Mouse (Mus musculus): ENCODE data around the gene Pde8b.

Pde8b gene

GRCm38 (mm10) chr13:95249511-95250456 is at the start of gene Pde8b:
Gene Pde8b (minus strand): TSS chr13:95250336.
- DNase-seq = peak; percentile 16 to 45

DNA sequence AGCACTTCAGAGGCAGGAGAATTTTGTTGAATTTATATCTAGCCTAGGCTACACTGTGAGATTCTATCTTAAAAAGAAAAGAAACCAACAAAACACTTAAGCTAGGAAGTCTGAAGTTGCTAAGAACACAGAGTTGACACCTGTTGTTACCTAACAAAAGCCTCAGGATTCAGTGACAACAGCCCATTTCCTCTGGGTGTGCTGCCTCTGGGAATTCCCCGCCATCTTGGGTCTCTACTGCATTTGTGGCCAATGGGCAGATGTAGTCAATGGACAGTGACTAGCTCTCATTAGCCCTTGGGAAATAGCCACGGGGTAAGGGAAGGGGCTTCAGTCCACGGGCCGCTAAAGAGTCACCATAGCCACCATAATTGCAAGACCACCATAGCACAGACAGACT is 41.8 kb upstream of the Pde8b start:
- no peak for DNase-seq

DNA sequence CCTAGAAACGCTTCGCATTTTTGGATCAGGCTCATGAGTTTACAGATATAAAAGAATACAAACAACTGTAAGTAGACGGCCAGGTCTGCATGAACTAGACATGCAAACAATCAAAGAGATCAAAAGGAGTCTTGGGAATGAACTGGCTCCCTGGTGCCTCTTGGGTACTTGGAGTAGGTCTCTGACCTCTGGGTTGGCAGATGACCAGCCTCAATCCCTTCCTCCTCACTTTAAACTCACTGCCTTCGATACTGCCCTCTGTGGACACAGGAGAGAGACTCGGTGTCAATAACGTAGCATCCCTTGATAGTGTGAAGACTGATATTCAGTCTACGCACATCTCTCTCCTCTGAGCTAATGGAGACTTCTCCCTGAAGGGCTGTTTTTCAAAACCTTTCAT is 37.9 kb upstream of the Pde8b start:
- DNase-seq = no peak

GRCm38 (mm10) chr13:95286989-95287388 is 36.9 kb upstream of the Pde8b start:
- DNase-seq = peak; percentile 43 to 75

DNA sequence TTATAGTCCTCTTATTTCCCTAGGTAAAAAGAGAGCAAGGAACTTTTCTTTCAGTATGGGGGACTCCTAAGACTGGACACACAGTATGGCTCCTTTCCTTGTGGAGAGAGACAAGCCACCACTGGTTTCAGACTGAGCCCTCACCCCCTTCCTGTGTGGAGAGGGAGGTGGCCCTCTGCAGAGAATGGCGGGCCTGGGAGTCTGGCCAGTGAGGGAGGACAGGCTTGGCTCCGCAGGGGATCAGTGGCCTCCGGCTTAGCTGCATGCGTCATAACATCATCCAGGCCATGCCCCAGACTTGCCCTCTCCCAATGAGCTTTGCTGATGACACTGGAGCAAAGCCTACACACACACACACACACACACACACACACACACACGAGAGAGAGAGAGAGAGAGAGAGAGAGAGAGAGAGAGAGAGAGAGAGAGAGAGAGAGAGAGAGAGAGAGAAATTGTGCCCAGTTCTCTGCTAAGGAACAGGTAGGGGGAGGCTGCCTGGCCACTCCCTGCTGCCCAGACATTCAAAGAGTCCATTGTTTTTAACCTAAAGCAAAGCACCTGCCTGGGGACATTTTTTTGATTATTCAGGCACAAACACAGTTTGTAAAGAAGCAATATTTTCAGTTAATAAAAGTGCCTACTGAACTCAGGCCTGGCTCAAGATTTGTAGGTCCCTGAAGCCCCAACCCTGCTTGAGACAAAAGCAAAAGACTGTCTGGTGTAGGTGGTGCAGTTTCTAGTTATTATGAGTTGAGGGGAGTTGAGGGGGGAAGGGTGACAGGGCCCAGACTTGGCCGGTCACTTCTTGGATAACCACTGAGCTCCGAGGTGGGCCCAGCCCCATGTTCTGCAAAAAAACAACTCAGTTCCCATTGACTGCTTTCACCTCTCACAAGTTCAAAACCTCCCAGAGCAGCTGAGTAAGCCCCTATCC is 31.9 kb upstream of the Pde8b start:
- DNase-seq = peak in 1 of 2 experiments; percentile 25

DNA sequence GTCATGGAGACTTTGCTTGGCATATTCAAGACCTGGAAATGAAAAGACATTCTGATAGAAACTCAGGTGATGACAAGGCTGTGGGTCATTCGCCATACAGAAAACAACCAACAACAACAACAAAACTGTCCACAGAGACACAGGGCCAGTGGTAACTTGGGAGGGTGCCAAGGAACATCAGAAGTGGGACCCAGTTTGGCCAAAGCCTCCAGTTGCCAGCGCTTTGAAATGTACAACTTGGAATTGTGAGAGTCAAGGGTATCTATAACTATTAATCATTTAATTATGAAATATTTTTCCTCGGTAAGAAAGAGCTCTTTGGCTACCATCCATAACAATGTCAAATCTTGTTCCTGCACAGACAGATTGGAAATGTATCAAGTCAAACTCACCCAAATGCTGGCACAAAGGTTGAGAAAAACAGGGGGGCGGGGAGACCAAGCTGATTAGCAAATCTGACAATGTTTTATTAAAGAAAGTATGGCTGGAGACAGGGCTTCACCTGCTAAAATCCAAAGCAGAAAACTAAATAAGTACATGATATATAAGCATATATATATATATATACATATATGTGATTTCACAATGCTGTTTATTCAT is 28.4 kb upstream of the Pde8b start:
- no peak for DNase-seq

DNA sequence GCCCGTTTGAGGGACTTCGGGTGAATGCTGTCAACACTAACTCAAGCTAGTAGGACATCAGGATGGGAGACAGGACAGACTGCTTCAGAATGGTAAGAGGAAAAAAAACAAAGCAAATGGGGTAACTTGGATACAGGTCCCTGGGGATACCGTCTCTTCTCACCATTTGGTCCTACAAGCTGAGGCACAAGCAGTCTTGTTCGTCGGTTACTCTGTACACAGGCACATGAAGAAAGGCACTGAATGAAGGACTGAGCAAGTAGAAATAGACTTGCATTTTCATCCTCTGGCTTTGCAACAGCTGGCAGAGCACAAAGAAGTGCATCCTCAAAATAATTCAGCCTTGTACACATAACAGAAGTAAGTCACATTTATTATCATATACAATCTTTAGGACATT is 14.6 kb upstream of the Pde8b start:
- DNase-seq = no peak

DNA sequence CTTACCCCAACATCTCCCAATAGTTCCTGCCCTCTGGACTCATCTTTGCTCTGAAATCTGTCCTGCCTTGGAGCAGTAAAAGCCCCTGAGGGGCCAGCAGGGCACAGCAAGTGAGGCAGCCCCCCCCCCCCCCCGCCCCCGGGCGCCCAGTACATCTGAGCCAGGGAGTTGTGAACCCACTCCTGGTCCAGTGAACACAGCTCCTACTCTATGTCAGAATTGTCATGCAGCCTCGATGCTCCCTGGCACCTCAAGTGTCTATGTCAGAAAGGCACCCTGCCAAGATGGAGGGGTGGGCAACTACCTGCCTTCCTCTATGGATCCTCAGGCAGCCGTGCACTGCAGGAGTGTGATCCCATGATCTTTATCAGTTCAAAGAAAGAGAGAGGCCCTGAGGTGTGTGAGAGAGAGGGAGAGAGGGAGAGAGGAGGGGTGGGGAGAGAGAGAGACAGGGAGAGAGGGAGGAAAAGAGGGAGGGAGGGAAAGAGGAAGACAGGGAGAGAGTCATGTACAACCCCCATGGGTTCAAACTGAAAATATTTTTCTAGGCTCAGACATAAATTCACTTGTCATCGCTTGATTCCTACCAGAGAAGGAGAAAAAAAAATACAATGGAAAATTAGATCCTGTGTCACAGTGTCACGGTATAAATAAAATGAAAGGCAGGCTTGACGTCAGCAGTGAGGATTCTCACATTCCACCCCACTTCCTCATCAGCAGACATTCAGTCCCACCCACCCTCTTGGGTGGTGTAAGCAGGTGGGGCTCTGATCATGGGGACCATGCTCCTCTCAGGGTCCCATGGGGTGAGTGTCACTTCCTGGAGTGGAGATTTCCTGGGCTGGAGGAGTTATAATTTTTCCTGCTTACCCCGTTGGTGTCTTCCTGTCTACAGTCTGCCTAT is 11.0 kb upstream of the Pde8b start:
- no peak for DNase-seq

DNA sequence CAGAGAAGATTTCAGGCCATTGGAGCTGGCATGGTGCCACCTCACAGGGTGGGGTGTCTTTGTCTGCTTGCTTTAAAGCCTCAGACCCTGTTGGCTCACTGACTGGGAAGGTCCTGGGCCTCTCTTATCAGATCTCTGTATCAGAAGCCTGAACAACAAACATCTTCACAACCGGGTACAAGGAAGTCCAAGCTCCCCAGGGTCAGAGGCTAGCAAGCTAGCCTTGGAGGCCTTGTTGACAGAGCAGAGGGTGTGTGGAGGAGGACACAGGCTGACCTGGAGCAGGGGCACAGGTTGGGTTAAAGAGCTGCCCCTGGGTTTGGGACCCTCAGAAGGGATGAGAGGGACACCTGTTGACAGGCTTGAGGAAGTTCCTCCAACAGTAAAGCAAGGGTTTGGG is 10.3 kb upstream of the Pde8b start:
- peak in 1 of 2 experiments; percentile 10 for DNase-seq

GRCm38 (mm10) chr13:95257083-95257482 is 6.9 kb upstream of the Pde8b start:
- no peak for DNase-seq

GRCm38 (mm10) chr13:95255083-95255482 is 4.9 kb upstream of the Pde8b start:
- DNase-seq = no peak

DNA sequence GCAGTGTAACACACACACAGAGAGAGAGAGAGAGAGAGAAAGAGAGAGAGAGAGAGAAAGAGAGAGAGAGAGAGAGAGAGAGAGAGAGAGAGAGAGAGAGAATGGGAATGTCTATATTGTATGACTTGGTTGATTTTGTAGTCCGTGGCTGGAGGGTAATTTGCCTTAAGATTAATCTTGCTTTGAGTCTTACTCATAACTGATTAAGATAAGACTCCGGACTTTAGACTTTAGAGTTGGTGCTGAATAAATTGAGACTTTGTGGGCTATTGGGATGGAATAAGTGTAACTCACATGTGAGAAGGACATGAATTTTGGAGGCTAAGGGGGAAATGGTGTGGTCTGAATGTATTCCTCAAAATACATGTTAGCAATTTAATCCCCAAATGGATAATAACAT is 7.1 kb downstream of the Pde8b start:
- DNase-seq = no peak

GRCm38 (mm10) chr13:95237488-95237887 is 12.6 kb downstream of the Pde8b start:
- DNase-seq = no peak

DNA sequence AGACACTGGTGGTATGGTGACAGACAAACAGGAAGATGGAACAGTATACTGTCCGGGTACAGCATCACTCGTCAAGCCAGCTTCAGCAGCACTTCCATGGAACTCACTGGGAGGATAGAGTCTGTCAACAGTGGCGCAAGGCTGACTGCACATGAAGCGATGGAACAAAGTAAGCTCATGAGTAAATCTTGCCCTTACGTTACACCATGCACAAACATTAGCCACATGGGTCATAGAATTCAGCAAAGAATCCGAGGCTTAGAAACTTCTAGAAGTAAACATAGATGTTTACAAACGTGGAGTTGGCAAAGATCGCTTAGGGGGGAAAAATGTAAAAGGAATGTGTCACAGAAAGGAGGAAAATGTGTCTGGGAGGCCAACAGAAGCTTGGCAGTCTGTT is 14.9 kb downstream of the Pde8b start:
- DNase-seq = no peak

- no peak for DNase-seq
These were observed 18.6 kb downstream of the Pde8b start for GRCm38 (mm10) chr13:95231366-95232138.

DNA sequence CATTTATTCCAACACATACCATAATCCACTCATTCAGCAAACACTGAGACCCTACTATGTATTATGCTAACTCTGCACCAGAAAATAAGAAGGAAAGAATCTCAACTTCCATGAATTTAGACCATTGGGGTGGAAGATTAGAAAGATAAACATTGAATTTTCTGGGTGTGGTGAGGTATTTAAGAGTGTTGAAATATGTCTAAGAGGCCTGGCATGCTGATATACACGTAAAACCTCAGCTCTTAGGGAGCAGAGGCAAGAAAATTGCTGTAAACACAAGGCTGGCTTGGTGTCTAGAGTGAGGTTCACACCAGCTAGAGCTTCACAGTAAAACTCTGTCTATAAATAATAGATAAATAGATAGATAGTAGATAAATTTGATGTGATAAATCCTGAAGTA is 19.8 kb downstream of the Pde8b start:
- no peak for DNase-seq

DNA sequence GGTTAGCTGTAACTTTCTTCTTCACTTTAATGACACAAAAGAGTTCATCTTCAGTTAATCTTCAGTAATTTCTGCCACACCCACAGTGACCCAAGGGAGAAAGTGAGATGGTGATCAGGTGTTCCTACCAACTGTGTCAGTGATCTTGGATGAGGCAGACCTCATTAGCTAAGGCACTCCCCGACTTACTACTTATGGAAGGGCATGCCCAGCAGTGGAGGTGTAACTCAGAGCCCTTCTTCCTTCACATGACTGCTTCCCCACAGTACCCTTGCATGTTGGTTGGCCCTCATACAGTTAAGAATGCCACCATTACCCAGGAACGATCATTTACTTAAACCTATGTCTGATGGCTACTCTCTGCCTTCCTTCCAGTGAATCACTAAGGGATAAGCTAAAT is 25.6 kb downstream of the Pde8b start:
- DNase-seq = no peak

- DNase-seq = no peak
These were observed 26.7 kb downstream of the Pde8b start for GRCm38 (mm10) chr13:95223427-95223772.

GRCm38 (mm10) chr13:95222569-95223426 is 27.3 kb downstream of the Pde8b start:
- peak; percentile 33 to 50 for DNase-seq

GRCm38 (mm10) chr13:95221882-95222568 is 28.1 kb downstream of the Pde8b start:
- DNase-seq = peak in 1 of 2 experiments; percentile 8

Data from cerebellum, postnatal 25 days (tissue).